Mouse (Mus musculus) ES-CJ7 (cell line): ENCODE results near the gene Gk5.
"Not testable (repeated sequence)": the region's sequence is repeated elsewhere in the genome, so short reads cannot be mapped to it uniquely, and the experiment has no call there.

Experiments used
- DNase-seq: peaks from one replicate; pipeline ENCODE4 v3.0.0; 2011; ENCODE audit warnings: low read depth, low spot score

Gk5 gene

GRCm38 (mm10) chr9:96143633-96144032 is 24.5 kb downstream of the Gk5 start:
- DNase-seq: no peak

GRCm38 (mm10) chr9:96144883-96145282 is 25.7 kb downstream of the Gk5 start:
- no peak for DNase-seq

- DNase-seq: no peak
Observed at GRCm38 (mm10) chr9:96152801-96153200, 33.6 kb downstream of the Gk5 start.

- no peak for DNase-seq
Observed at GRCm38 (mm10) chr9:96158431-96158830, 39.3 kb downstream of the Gk5 start.

- no peak for DNase-seq
Observed at GRCm38 (mm10) chr9:96159047-96159446, 39.9 kb downstream of the Gk5 start.

GRCm38 (mm10) chr9:96160767-96161166 is 41.6 kb downstream of the Gk5 start:
- DNase-seq: no peak

GRCm38 (mm10) chr9:96162421-96162820 is 43.3 kb downstream of the Gk5 start:
- no peak for DNase-seq

- no peak for DNase-seq
Observed at GRCm38 (mm10) chr9:96163443-96163842, 44.3 kb downstream of the Gk5 start.

GRCm38 (mm10) chr9:96163983-96164382 is 44.8 kb downstream of the Gk5 start:
- DNase-seq: not testable (repeated sequence)

GRCm38 (mm10) chr9:96167168-96167585 is 48.0 kb downstream of the Gk5 start:
- DNase-seq: peak; percentile 89

GRCm38 (mm10) chr9:96170600-96170999 is 51.4 kb downstream of the Gk5 start:
- DNase-seq: no peak

GRCm38 (mm10) chr9:96184909-96185308 is 65.7 kb downstream of the Gk5 start:
- no peak for DNase-seq

- no peak for DNase-seq
Observed at GRCm38 (mm10) chr9:96186701-96187100, 67.5 kb downstream of the Gk5 start.

GRCm38 (mm10) chr9:96195885-96196622 is 76.9 kb downstream of the Gk5 start, which contains the start of gene Tfdp2:
TSS of gene Tfdp2 (plus strand) at chr9:96196275.
- DNase-seq: peak; percentile 94

GRCm38 (mm10) chr9:96196636-96197181 is 77.5 kb downstream of the Gk5 start:
- peak; percentile 55 for DNase-seq

- DNase-seq: no peak
Observed at GRCm38 (mm10) chr9:96197806-96198205, 78.6 kb downstream of the Gk5 start.

- DNase-seq: no peak
Observed at GRCm38 (mm10) chr9:96203663-96204062, 84.5 kb downstream of the Gk5 start.

- DNase-seq: no peak
Observed at GRCm38 (mm10) chr9:96207428-96207827, 88.3 kb downstream of the Gk5 start.

- DNase-seq: no peak
Observed at GRCm38 (mm10) chr9:96213036-96213645, 94.0 kb downstream of the Gk5 start.

GRCm38 (mm10) chr9:96214171-96214570 is 95.0 kb downstream of the Gk5 start:
- DNase-seq: no peak

GRCm38 (mm10) chr9:96217299-96217698 is 98.1 kb downstream of the Gk5 start:
- no peak for DNase-seq

- DNase-seq: no peak
Observed at GRCm38 (mm10) chr9:96217799-96218198, 98.6 kb downstream of the Gk5 start.

- DNase-seq: no peak
Observed at GRCm38 (mm10) chr9:96219114-96219669, 100.0 kb downstream of the Gk5 start.
